Mouse (Mus musculus) MEL (cell line): Measurements from ENCODE around the gene Slc30a1. TPM values are rescaled to one million over a fixed set of nuclear protein-coding genes. Genes with fewer than 3 reads are reported as not detected.

Experiments used
- DNase-seq: peaks from one replicate; pipeline ENCODE4 v3.0.0; 2011; ENCODE audit warnings: low read depth, low spot score
- H3K27ac ChIP-seq: 2 replicates; pipeline ENCODE4 v1.5.1; 2012; ENCODE audit warnings: low read depth, mild to moderate bottlenecking, control low read depth, low read length, moderate library complexity; ENCODE audit not compliant: control insufficient read depth
- H3K27me3 ChIP-seq, 2 experiments: fragments of 150-350 bp in 1 of 2; sonication (generic) in 1 of 2; 2 replicates each; pipeline ENCODE4 v1.6.1; 2012; ENCODE audit warnings: low read length in 2 of 2, mild to moderate bottlenecking in 2 of 2, improper control_type of control experiment in 1 of 2, moderate library complexity in 1 of 2; ENCODE audit not compliant: insufficient read depth in 2 of 2, control insufficient read depth in 1 of 2
- H3K36me3 ChIP-seq, 2 experiments: 2 replicates each; pipeline ENCODE4 v1.6.1; 2012 to 2014; ENCODE audit warnings: low read length in 2 of 2, improper control_type of control experiment in 1 of 2, inconsistent platforms in 1 of 2, mild to moderate bottlenecking in 1 of 2; ENCODE audit not compliant: insufficient read depth in 2 of 2, control insufficient read depth in 1 of 2
- H3K4me1 ChIP-seq, 2 experiments: fragments of 150-350 bp in 1 of 2; sonication (generic) in 1 of 2; 2 replicates each; pipeline ENCODE4 v1.6.1; 2012; ENCODE audit warnings: low read length in 2 of 2, improper control_type of control experiment in 1 of 2, mild to moderate bottlenecking in 1 of 2; ENCODE audit not compliant: insufficient read depth in 2 of 2, control insufficient read depth in 1 of 2
- H3K4me3 ChIP-seq, 2 experiments: fragments of 150-350 bp in 1 of 2; sonication (generic) in 1 of 2; 2 replicates each; pipeline ENCODE4 v1.5.1; 2012; ENCODE audit warnings: low read depth in 2 of 2, low read length in 2 of 2, mild to moderate bottlenecking in 2 of 2, moderate library complexity in 2 of 2, control low read depth in 1 of 2, improper control_type of control experiment in 1 of 2; ENCODE audit not compliant: control insufficient read depth in 1 of 2, insufficient read depth in 1 of 2
- H3K79me2 ChIP-seq: 2 replicates; pipeline ENCODE4 v1.6.1; 2012; ENCODE audit warnings: mild to moderate bottlenecking, low read length, moderate library complexity; ENCODE audit not compliant: control insufficient read depth, poor library complexity, insufficient read depth
- H3K9ac ChIP-seq: 2 replicates; pipeline ENCODE4 v1.6.1; 2012; ENCODE audit warnings: low read depth, mild to moderate bottlenecking, control low read depth, low read length, moderate library complexity; ENCODE audit not compliant: control insufficient read depth, poor library complexity, severe bottlenecking
- H3K9me3 ChIP-seq: fragments of 150-350 bp; sonication (generic); replicated peaks from 2 replicates; pipeline ENCODE4 v1.6.1; 2012; ENCODE audit warnings: mild to moderate bottlenecking, low read length, improper control_type of control experiment, moderate library complexity; ENCODE audit not compliant: insufficient read depth
- CHD1 ChIP-seq: IDR thresholded peaks from 2 replicates; pipeline ENCODE4 v1.6.1; 2012; ENCODE audit warnings: low read depth, mild to moderate bottlenecking, inconsistent platforms, low read length, improper control_type of control experiment
- JUND ChIP-seq: IDR thresholded peaks from 2 replicates; pipeline ENCODE4 v1.6.1; 2011; ENCODE audit warnings: low read depth, mild to moderate bottlenecking, improper control_type of control experiment, low read length
- MEF2A ChIP-seq: IDR thresholded peaks from 2 replicates; pipeline ENCODE4 v1.6.1; 2014; ENCODE audit warnings: low read depth, mild to moderate bottlenecking, inconsistent platforms, low read length, improper control_type of control experiment; ENCODE audit not compliant: poor library complexity, insufficient replicate concordance, severe bottlenecking; ENCODE audit errors: extremely low read depth
- MYC ChIP-seq: IDR thresholded peaks from 2 replicates; pipeline ENCODE4 v1.6.1; 2011; ENCODE audit warnings: low read depth, mild to moderate bottlenecking, low read length, improper control_type of control experiment, moderate library complexity
- NELFE ChIP-seq: IDR thresholded peaks from 2 replicates; pipeline ENCODE4 v1.6.1; 2011; ENCODE audit warnings: low read depth, low read length, improper control_type of control experiment
- POLR2A ChIP-seq, 2 experiments: IDR thresholded peaks; 2 replicates each; pipeline ENCODE4 v1.6.1; 2011 to 2012; ENCODE audit warnings: low read length in 2 of 2, mild to moderate bottlenecking in 2 of 2, control low read depth in 1 of 2, improper control_type of control experiment in 1 of 2, low read depth in 1 of 2, moderate library complexity in 1 of 2; ENCODE audit not compliant: control insufficient read depth in 1 of 2, insufficient read depth in 1 of 2, poor library complexity in 1 of 2
- POLR2AphosphoS5 ChIP-seq: IDR thresholded peaks from 2 replicates; pipeline ENCODE4 v1.6.1; 2012; ENCODE audit warnings: low read depth, borderline replicate concordance, mild to moderate bottlenecking, inconsistent platforms, low read length, moderate library complexity, mixed read lengths
- TBP ChIP-seq: IDR thresholded peaks from 2 replicates; pipeline ENCODE4 v1.8.0; 2011; ENCODE audit warnings: low read depth, low read length, improper control_type of control experiment
- USF1 ChIP-seq: IDR thresholded peaks from 2 replicates; pipeline ENCODE4 v1.6.1; 2014; ENCODE audit warnings: low read depth, mild to moderate bottlenecking, inconsistent platforms, low read length, improper control_type of control experiment, moderate library complexity
- ZC3H11A ChIP-seq: IDR thresholded peaks from 2 replicates; pipeline ENCODE4 v1.6.1; 2012; ENCODE audit warnings: low read depth, mild to moderate bottlenecking, inconsistent platforms, low read length, improper control_type of control experiment
- polyA plus RNA-seq, 2 experiments: library from polyadenylated mRNA; stranded (reverse) in 1 of 2; unstranded in 1 of 2; fragments of >175 nt in 1 of 2; fragments of >200 nt in 1 of 2; gene quantifications; 2 replicates each; pipeline versions ENCODE4 v1.2.1 to v1.2.4; 2012; ENCODE audit warnings: low replicate concordance in 2 of 2, low read depth in 1 of 2; ENCODE audit not compliant: insufficient read length in 2 of 2, insufficient read depth in 1 of 2, missing spikeins in 1 of 2
- total RNA-seq: library from RNA; depleted of rRNA; stranded (reverse); fragments of 300-350 nt; gene quantifications from 2 replicates; pipeline ENCODE4 v1.2.3, GENCODE M21; 2012

Slc30a1 gene
- total and polyA plus RNA-seq, 3 experiments, result 10.4 to 10.7 TPM; not detected in 1

DNA sequence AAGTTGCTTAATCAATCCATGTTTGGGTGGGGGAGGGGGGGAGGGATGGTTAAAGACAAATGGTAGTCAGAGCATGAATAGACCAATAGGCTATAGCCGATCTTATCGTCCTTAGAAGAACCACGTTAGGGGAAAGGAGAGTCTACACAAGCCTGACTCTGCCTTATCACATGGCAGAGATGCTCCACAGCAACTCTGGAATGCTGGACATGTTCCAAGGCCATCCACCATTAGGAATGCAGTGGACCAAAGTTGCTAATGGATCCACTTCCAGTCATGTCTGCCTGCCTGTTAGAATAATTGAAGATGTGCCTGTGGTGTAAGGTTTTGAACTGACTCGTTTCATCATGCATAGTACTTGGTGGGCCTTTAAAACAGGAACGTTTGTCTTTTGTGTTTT, 45.3 kb upstream of the Slc30a1 start:
- no peak for DNase-seq
- no peak for TF ChIP-seq MYC
- no peak for TF ChIP-seq MEF2A
- no peak for TF ChIP-seq POLR2AphosphoS5
- TF ChIP-seq ZC3H11A, result no peak
- H3K36me3 ChIP-seq, result peaks cover 0 to 6% of the 10 kb centered on the region in 2 experiments; a peak in 2 of 4 replicates
- peaks cover under 1 to 20% of the 10 kb centered on the region in 2 experiments for H3K4me1 ChIP-seq
- no peaks in the 10 kb centered on the region for H3K9me3 ChIP-seq
- H3K27ac ChIP-seq, result no peak overlapping the region
- no peaks in the 10 kb centered on the region; a peak in 1 of 4 replicates for H3K27me3 ChIP-seq
- H3K4me3 ChIP-seq, result no peak overlapping the region
- no peak overlapping the region for H3K9ac ChIP-seq
- no peaks in the 10 kb centered on the region for H3K79me2 ChIP-seq

DNA sequence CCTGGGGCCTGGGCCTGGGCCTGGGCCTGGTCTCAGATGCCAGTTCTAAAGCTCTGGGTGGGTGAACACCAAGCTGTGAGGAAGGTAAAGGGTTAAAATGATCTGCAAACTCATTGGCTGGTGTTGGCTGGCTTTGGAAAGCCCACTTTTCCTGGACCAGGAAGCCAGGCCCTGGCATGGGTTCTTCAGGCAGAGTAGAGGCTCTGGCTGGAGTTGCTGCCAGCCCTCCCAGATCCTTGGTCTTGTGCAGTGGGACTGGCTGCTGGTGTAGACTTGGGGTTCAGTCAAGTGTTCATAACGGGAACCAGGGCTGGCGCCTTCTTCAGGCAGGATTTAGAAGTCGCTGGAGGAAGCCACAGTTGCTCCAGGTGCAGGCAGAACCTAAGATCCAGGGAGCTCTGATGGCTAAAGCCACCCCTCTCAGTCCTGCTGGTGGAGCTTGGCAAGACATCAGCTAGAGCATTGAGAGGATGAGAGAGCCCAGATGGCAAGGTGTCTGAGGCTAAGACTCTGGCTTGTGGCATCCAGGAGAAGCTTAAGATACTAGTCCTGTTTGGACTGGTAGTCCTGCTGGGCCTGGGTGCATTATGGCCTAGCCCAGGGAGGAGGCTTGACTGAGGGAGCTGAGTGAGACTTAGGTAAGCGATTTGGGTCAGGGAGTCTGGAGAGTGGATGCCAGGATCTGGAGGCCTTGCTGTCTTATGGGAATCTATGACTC, 42.6 kb upstream of the Slc30a1 start:
- peaks cover 0 to 14% of the 10 kb centered on the region in 2 experiments; a peak in 3 of 4 replicates for H3K4me1 ChIP-seq
- no peak overlapping the region for H3K4me3 ChIP-seq
- H3K36me3 ChIP-seq, result peaks cover 0 to 6% of the 10 kb centered on the region in 2 experiments; a peak in 1 of 4 replicates
- H3K27ac ChIP-seq, result no peak overlapping the region
- no peaks in the 10 kb centered on the region; a peak in 2 of 4 replicates for H3K27me3 ChIP-seq
- no peak for DNase-seq
- no peaks in the 10 kb centered on the region for H3K9me3 ChIP-seq
- no peaks in the 10 kb centered on the region for H3K79me2 ChIP-seq
- no peak for TF ChIP-seq NELFE
- TF ChIP-seq POLR2A (IDR thresholded peaks at IDR 0.05; ENCODE audit: control insufficient read depth in 1 of 2, insufficient read depth in 1 of 2, low read depth in 1 of 2, low read length in 2 of 2, poor library complexity in 1 of 2), result no peak
- no peak for TF ChIP-seq CHD1
- no peak for TF ChIP-seq TBP
- H3K9ac ChIP-seq, result no peak overlapping the region

DNA sequence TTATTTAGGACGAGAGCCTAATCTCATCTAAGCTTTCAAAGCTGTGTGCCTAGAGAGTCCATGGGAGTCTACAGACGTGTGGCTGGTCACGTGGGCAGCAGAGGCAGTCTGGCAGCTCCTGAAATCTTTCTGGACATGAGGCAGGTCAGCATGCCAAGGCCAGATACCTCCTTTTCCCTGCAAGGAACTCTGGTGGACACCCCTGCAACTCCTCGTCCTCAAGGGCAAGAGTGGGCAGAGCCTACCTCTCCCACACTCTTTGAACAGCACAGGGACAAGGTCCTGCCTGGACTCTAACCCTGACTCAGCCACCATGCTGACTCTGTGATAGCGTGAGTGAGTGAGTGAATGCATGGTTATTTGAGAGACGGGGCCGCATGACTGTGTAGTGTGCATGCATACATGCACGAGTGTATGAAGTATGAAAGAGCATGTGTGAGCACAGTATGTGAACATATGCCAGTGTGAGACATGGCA, 42.0 kb upstream of the Slc30a1 start:
- Histone ChIP-seq H3K4me1 (peaks cover 0 to 9% of the 10 kb centered on the region in 2 experiments; a peak in 2 of 4 replicates), H3K27ac (no peak overlapping the region), H3K79me2 (no peaks in the 10 kb centered on the region)
- no peak for TF ChIP-seq JUND
- 0 out of 2 replicates have a peak, but pooled peaks have one; percentile 24 for TF ChIP-seq USF1
- TF ChIP-seq, all 39 proteins: peak for 1
- Histone ChIP-seq H3K9me3 (no peaks in the 10 kb centered on the region), H3K9ac (no peak overlapping the region), H3K27me3 (no peaks in the 10 kb centered on the region; a peak in 2 of 4 replicates), H3K36me3 (peaks cover 0 to 2% of the 10 kb centered on the region in 2 experiments; a peak in 1 of 4 replicates), H3K4me3 (no peak overlapping the region)
- DNase-seq, result no peak
